Mouse (Mus musculus) cerebellum, adult (tissue): ENCODE data around the gene Grhl1.
"Not testable (repeated sequence)": the region's sequence is repeated elsewhere in the genome, so short reads cannot be mapped to it uniquely, and the experiment has no call there.

ENCODE experiments used
- ATAC-seq: cut with Nextera tagmentation; 2 replicates; pipeline ENCODE4 v1.9.2; 2017; ENCODE audit warnings: mild to moderate bottlenecking, moderate library complexity, mixed read lengths; ENCODE audit not compliant: insufficient number of reproducible peaks, low FRiP score, low TSS enrichment

Gene Grhl1

GRCm38 (mm10) chr12:24634648-24635047, 62.6 kb downstream of the Grhl1 start:
- no peak for ATAC-seq

GRCm38 (mm10) chr12:24638787-24639186, 66.7 kb downstream of the Grhl1 start:
- not testable (repeated sequence) for ATAC-seq

DNA sequence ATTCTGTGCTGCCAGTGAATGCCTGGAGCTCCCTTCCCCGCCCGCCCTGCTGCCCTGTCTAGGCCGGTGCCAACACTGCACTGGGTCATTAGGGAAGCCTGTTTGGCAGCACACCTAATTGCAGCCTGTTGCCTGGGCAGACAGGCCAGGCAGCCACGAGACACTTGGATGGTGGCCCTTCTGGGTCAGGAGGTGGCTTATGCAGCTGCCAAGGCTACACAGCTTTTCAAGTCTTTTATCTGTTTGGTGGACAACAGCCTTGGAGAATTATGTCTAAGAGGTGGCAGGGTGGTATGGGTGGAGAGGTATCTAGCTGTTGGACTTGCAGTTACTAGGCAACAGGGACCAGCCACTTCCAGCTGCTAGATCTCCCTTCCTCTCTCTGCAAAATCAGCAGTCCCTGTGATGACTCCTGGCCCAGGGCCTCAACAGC, 70.3 kb downstream of the Grhl1 start:
- peak; percentile 71 for ATAC-seq

GRCm38 (mm10) chr12:24644125-24644571, 72.1 kb downstream of the Grhl1 start:
- no peak for ATAC-seq

- ATAC-seq, result no peak
Observed at GRCm38 (mm10) chr12:24645901-24646300, 73.8 kb downstream of the Grhl1 start.

GRCm38 (mm10) chr12:24648094-24648493, 76.0 kb downstream of the Grhl1 start:
- ATAC-seq, result no peak

DNA sequence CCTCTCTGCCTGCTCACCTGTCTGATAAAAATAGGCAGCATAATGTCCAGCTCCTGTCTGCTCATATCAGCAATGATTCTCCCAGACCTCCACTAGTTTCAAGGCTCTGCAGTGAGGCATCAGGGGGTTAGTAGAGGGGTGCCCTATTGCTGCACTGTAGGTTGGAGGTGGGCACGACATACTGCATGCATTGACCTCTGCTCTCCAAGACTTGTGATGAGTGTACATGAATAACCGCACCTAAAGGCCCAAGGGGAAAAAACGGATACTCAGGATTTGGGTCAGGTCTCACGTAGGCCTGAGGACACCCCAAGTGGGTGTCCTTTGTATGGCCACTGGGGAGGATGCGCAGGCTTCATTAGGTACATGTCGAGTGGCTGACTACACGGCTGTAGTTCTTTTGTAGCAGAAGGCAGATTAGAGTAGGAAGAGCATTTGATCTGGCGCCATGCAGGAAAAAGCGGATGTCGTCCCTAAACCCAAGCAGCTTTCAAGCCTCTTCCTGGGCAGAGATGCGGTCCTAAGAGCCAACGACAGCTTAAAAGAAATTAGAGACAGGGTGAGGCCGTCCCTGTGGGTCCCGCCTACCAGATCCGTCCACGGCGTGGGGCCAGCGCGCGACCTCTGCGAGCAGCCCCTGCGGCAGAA, 78.5 kb downstream of the Grhl1 start:
- ATAC-seq, result peak; percentile 34

- ATAC-seq, result peak; percentile 72
Observed at GRCm38 (mm10) chr12:24651063-24651557, 79.0 kb downstream of the Grhl1 start, which contains the start of gene Klf11. Gene Klf11 (plus strand): TSS chr12:24651274.

- peak; percentile 55 for ATAC-seq
Observed at GRCm38 (mm10) chr12:24651642-24652342, 79.7 kb downstream of the Grhl1 start.

GRCm38 (mm10) chr12:24654065-24654862, 82.2 kb downstream of the Grhl1 start:
- no peak for ATAC-seq

GRCm38 (mm10) chr12:24656436-24656835, 84.4 kb downstream of the Grhl1 start:
- no peak for ATAC-seq

- ATAC-seq, result no peak
Observed at GRCm38 (mm10) chr12:24658998-24659397, 86.9 kb downstream of the Grhl1 start.

GRCm38 (mm10) chr12:24659923-24660322, 87.8 kb downstream of the Grhl1 start:
- no peak for ATAC-seq

- ATAC-seq, result no peak
Observed at GRCm38 (mm10) chr12:24661100-24661499, 89.0 kb downstream of the Grhl1 start.

DNA sequence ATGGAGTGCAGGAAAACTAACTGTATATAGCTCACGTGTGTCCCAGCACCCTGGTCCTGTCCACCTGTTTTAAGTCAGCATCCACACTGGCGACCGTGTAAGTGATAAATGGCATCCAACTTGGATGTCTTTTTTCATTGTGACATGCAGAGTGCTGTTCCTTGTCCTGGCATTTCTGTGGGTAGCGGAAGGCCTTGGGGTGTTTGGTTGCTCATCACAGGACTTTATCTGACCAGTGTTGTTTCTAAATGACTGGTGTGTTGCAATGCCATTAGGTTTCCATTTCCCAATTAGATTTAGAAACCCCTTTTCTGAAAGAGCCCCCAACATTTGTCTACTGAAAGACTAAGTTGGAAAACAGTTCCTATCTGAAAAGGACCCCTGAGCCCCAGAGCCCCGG, 90.0 kb downstream of the Grhl1 start:
- ATAC-seq, result no peak
